ENCODE assay signal across 23 mouse cellular contexts in genomic region chr1:165151216-165151615, GRCm38 (mm10). TPM values are rescaled to one million over a fixed set of nuclear protein-coding genes. Genes with fewer than 3 reads are reported as not detected.
A peak's percentile ranks its signal among the peaks of the same experiment; 100 is the strongest.
DNase-seq lines count a peak whose midpoint lies in the region; ATAC-seq lines count a peak whose summit lies in the region.
"Had no signal": no experiment of that assay in that cellular context is flagged by ENCODE, and none has a peak within 500 bp of the region (broad histone marks: within the 10 kb centered on the region; RNA-seq: fewer than 3 reads in every experiment).

No protein-coding gene starts in this region.

- H3K4me3 ChIP-seq in midbrain, embryonic 16.5 days (ENCODE audit: low read depth, low read length): no peak overlapping the region
- no peak overlapping the region for H3K4me3 ChIP-seq in forebrain, embryonic 10.5 days
- H3K4me3 ChIP-seq: embryonic facial prominence, embryonic 12.5 days; erythroblast, embryonic 14.5 days; forebrain, embryonic 15.5 days; hindbrain, embryonic 12.5 days; liver, embryonic 12.5 days had no signal

- H3K27me3 ChIP-seq in midbrain, embryonic 16.5 days (ENCODE audit: control insufficient read depth, insufficient read depth, low read depth, low read length): no peaks in the 10 kb centered on the region
- H3K27me3 ChIP-seq in forebrain, embryonic 10.5 days (ENCODE audit: poor library complexity, severe bottlenecking): no peaks in the 10 kb centered on the region
- H3K27me3 ChIP-seq: embryonic facial prominence, embryonic 12.5 days; forebrain, embryonic 15.5 days; hindbrain, embryonic 12.5 days; liver, embryonic 12.5 days had no signal

- H3K27ac ChIP-seq in midbrain, embryonic 16.5 days (ENCODE audit: low read length): no peak overlapping the region
- no peak overlapping the region for H3K27ac ChIP-seq in forebrain, embryonic 10.5 days
- H3K27ac ChIP-seq: embryonic facial prominence, embryonic 12.5 days; forebrain, embryonic 15.5 days; hindbrain, embryonic 12.5 days; liver, embryonic 12.5 days had no signal

- no peaks in the 10 kb centered on the region for H3K4me1 ChIP-seq in midbrain, embryonic 16.5 days (ENCODE audit: control insufficient read depth, insufficient read depth, low read length)
- no peaks in the 10 kb centered on the region for H3K4me1 ChIP-seq in forebrain, embryonic 10.5 days
- H3K4me1 ChIP-seq: embryonic facial prominence, embryonic 12.5 days; forebrain, embryonic 15.5 days; hindbrain, embryonic 12.5 days; liver, embryonic 12.5 days had no signal

- ATAC-seq in megakaryocyte progenitor cell, adult 5-6 weeks (replicated peaks; ENCODE audit: poor library complexity): 0 out of 2 replicates have a peak, but pooled peaks have one; percentile 15
- no peak for ATAC-seq in midbrain, embryonic 16.5 days
- ATAC-seq: forebrain, embryonic 15.5 days; liver, embryonic 12.5 days had no signal

- intact Hi-C loops in heart, postnatal 10 days (cut with DNase I): no loop called here

- H3K4me2 ChIP-seq in midbrain, embryonic 16.5 days (ENCODE audit: low read length): no peak overlapping the region
- H3K4me2 ChIP-seq: embryonic facial prominence, embryonic 12.5 days; forebrain, embryonic 15.5 days; hindbrain, embryonic 12.5 days; liver, embryonic 12.5 days had no signal

- no peaks in the 10 kb centered on the region for H3K9me3 ChIP-seq in midbrain, embryonic 16.5 days (replicated peaks; ENCODE audit: control insufficient read depth, low read length, poor library complexity, severe bottlenecking)
- H3K9me3 ChIP-seq in forebrain, embryonic 10.5 days: no peaks in the 10 kb centered on the region
- H3K9me3 ChIP-seq: embryonic facial prominence, embryonic 12.5 days; forebrain, embryonic 15.5 days; hindbrain, embryonic 12.5 days; liver, embryonic 12.5 days had no signal

- no peaks in the 10 kb centered on the region for H3K36me3 ChIP-seq in midbrain, embryonic 16.5 days (ENCODE audit: control insufficient read depth, insufficient read depth, low read length)
- H3K36me3 ChIP-seq in forebrain, embryonic 10.5 days (replicated peaks): no peaks in the 10 kb centered on the region
- H3K36me3 ChIP-seq: embryonic facial prominence, embryonic 12.5 days; forebrain, embryonic 15.5 days; hindbrain, embryonic 12.5 days; liver, embryonic 12.5 days had no signal

- DNase-seq in heart, adult 11 months: peak; percentile 64
- DNase-seq in heart, postnatal 10 days: no peak
- DNase-seq in CD4-positive helper T cell, adult 2 months (ENCODE audit: low read depth, low spot score): peak; percentile 21
- peak; percentile 78 for DNase-seq in thymus, postnatal 14 days
- no peak for DNase-seq in forebrain, embryonic 10.5 days (ENCODE audit: extremely low spot score, low spot score)
- DNase-seq: adrenal gland, adult 8-10 months; cerebellum, adult 8-10 months; kidney, adult 8-10 months; kidney, postnatal 14 days; lung, adult 2 months; retina, postnatal 1 day; right cerebral cortex, postnatal 4 days had no signal

- WGBS in midbrain, embryonic 16.5 days: 76% methylated on average over 8 of the region's 8 CpGs
- 91% methylated on average over 8 of the region's 8 CpGs for WGBS in forebrain, embryonic 10.5 days

- H3K9ac ChIP-seq in midbrain, embryonic 16.5 days (ENCODE audit: low read depth, low read length): no peak overlapping the region
- H3K9ac ChIP-seq: embryonic facial prominence, embryonic 12.5 days; forebrain, embryonic 15.5 days; hindbrain, embryonic 12.5 days; liver, embryonic 12.5 days had no signal

RNA-seq across cellular contexts. Expression of gene Tbx19, which starts 9.4 kb away (rescaled TPM):
- total RNA-seq in heart, postnatal 10 days (2021): not detected
- total RNA-seq in megakaryocyte progenitor cell, adult 5-6 weeks (2015): not detected in 2 replicates
- 0.12 TPM in 1 of 2 replicates, not detected in the other for total RNA-seq in megakaryocyte progenitor cell, adult 5-6 weeks (2017)
- 0.11 and 0.16 TPM in 2 replicates for polyA plus RNA-seq in midbrain, embryonic 16.5 days (2015; fragmentation: Nextera tagmentation; extraction: Ambion mirVana)
- not detected in 2 replicates for polyA plus RNA-seq in forebrain, embryonic 10.5 days (2016; fragmentation: Nextera tagmentation; extraction: Ambion mirVana)
- total RNA-seq: adrenal gland, adult 8-10 months; layer of hippocampus, adult 8-10 months; left cerebral cortex, adult 18-20 months; midbrain, postnatal 0 days had no signal
- polyA plus RNA-seq: embryonic facial prominence, embryonic 12.5 days; heart, postnatal 0 days; hindbrain, embryonic 12.5 days; liver, embryonic 12.5 days had no signal

RNA-seq across cellular contexts. Expression of gene Sft2d2, which starts 43.0 kb away (rescaled TPM):
- 10 to 100 TPM; 16.8 to 18.4 TPM for total RNA-seq in heart, postnatal 10 days (2021)
- total RNA-seq in megakaryocyte progenitor cell, adult 5-6 weeks (2015): 22.2 and 26.2 TPM in 2 replicates
- total RNA-seq in megakaryocyte progenitor cell, adult 5-6 weeks (2017): 24.7 and 25.7 TPM in 2 replicates
- polyA plus RNA-seq in midbrain, embryonic 16.5 days (2015; fragmentation: Nextera tagmentation; extraction: Ambion mirVana): 5.3 and 5.9 TPM in 2 replicates
- polyA plus RNA-seq in forebrain, embryonic 10.5 days (2016; fragmentation: Nextera tagmentation; extraction: Ambion mirVana): 12.3 and 12.7 TPM in 2 replicates

Comparison
In these comparisons a context has a peak if more than half of its experiments do, and no peak if none do; other contexts are left out.
1. DNase-seq: peak in heart, adult 11 months (single experiment), CD4-positive helper T cell, adult 2 months (single experiment) and thymus, postnatal 14 days (single experiment); none in heart, postnatal 10 days (0 of 2) and forebrain, embryonic 10.5 days (single experiment).